Mouse (Mus musculus) kidney, adult 8-10 months (tissue): ENCODE measurements around the gene Rapgef4.

Experiments used
- DNase-seq, 2 experiments: peaks; one replicate each; pipeline ENCODE4 v3.0.0; 2022

The Rapgef4 gene

DNA sequence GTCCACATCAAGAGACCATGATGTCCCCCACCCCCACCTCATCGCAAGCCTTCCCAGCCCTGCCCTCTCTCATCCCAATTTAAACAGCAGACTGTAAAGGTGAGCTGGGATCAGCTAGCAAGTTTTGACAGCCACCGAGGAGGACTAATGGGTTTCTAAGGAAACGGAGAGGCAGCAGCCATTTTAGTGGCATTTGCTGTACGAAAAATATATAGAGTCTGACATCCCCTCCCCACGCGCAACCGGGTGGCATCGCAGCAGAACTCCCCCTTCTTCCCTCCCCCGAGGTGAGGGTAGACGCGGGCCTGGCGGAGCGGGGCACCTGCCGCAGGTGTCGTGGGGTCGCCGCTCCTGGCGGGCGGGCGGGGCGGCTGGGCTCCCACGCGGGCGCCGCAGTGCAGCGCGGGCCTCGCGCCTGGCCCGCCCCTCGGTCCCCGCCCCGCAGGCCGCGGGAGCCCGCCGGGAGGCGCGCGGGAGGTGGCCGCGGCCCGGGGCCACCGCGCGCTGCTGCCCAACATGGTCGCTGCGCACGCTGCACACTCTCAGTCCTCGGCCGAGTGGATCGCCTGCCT is at the start of gene Rapgef4:
Rapgef4 (plus strand) TSS at position 470 of the 572 bp plus-strand sequence.
- no peak for DNase-seq

GRCm38 (mm10) chr2:71934046-71934445 is 47.0 kb upstream of the Rapgef4 start:
- no peak for DNase-seq

- no peak for DNase-seq
Observed at GRCm38 (mm10) chr2:71936711-71937110, 44.3 kb upstream of the Rapgef4 start.

GRCm38 (mm10) chr2:71937649-71938308 is 43.3 kb upstream of the Rapgef4 start:
- DNase-seq: no peak

DNA sequence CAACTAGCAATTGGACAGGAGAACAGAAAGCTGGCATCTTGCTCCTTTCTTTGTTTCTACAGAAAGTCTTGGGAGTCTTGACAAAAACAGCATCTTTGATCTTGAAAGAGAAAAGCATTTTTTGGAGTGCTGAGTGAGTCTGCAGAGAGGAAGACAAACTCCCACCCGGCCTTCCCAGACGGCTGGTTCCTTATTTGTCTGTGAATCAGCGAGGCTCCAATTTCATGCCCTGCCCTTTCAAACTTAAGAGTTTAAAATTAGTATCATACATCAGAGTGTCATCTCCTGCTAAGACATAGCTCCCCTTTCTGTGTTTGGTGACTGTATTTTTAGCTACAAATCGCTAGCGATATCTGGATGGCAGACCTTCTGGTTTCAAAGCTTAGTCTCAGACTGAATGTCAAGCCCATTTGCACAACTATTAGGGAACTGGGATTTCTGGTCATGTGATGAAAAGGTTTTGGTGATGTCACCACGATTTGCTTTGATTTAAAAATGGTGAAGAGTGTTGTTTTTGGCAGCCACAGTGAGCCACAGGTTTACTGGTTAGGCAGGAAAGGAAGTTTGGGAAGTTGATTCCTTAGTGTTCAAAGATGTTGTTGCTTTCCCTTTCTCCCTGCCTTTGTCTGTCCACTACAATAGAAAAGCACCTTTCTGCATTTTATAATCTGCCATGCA is 42.2 kb upstream of the Rapgef4 start:
- no peak for DNase-seq

DNA sequence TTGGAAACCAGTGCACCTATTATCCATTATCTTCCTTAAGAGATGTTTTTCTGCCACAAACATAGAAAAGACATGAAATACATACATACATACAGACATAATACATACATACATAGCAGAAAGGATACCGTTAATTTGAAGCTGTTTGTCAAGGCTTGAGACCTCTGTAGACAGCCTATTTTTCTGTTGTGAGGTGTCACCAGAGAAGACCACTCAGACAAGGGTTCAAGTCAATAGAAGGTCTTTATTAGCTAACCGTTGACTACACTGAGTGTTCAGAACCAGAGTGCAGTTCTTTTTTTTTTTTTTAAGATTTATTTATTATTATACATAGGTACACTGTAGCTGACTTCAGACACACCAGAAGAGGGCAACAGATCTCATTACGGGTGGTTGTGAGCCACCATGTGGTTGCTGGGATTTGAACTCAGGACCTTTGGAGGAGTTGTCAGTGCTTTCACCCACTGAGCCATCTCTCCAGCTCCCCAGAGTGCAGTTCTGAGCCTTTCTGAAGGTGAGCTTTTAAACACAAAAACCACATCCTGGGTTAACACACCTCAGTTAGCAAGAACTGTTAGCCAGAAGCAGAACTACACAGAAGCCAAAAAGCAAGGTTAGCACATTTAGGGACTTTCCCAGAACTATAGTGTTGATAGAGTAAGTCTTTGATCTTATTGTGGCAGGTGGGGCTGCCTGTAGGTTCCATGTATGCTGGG is 39.9 kb upstream of the Rapgef4 start:
- no peak for DNase-seq

- no peak for DNase-seq
Observed at GRCm38 (mm10) chr2:71941721-71942087, 39.3 kb upstream of the Rapgef4 start.

GRCm38 (mm10) chr2:71951212-71951611 is 29.8 kb upstream of the Rapgef4 start:
- DNase-seq: no peak

DNA sequence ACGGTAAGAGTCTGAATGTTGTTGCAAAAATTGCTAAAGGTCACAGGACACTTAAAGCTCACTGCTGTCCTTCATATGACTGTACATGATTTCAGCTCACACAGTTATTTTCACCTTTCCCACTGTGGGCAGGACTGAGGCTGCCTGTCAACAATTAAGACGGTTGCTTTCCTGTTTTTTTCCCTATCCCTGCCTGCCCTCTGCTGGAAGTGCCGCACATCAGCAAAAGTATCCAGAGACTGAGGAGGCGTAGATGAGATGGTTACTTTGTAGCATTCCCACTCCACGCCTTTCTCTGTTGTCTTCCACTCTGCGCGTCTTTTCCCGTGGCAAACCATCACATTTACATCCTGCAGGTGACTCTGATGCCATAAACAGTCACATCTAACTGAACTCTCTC is 25.4 kb upstream of the Rapgef4 start:
- peak; percentile 38 to 47 for DNase-seq

DNA sequence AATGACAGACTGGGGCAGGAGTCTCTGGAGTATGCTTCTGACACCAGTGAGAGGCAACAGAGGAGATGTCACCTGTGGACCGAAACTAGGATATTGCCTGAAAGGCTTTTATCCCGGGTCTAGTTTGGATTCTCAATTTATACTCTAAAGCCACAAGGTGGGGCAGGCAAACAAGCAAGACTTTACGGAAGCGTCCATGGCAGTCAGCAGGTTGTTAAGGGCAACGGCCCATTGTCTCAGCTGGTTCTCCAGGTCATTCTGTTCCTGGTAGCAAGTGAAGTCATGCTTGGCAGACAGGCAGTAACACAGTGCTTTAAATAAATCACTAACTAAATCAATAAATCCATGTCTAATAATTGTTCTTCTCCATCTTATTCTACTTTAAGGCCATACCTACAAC is 24.6 kb upstream of the Rapgef4 start:
- DNase-seq: no peak

GRCm38 (mm10) chr2:71957951-71958350 is 23.1 kb upstream of the Rapgef4 start:
- no peak for DNase-seq

DNA sequence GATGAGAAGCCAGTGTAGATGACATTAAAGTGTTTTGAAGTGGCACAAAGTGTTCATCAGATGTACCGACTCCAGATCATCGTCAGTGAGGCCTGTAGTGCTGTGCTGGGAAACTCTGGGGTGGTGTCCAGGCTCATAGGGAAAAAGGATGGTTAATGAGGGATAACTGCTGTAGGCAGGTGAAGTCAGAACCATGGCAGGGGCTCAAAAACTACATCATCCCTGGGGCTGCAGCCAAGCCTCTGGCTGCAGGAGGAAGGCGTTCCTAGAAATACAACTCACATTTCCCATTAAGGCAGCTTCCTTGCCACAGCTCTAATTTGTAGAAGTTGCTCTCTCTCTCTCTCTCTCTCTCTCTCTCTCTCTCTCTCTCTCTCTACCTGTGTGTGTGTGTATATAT is 22.6 kb upstream of the Rapgef4 start:
- no peak for DNase-seq

- no peak for DNase-seq
Observed at GRCm38 (mm10) chr2:71964216-71964615, 16.8 kb upstream of the Rapgef4 start.

DNA sequence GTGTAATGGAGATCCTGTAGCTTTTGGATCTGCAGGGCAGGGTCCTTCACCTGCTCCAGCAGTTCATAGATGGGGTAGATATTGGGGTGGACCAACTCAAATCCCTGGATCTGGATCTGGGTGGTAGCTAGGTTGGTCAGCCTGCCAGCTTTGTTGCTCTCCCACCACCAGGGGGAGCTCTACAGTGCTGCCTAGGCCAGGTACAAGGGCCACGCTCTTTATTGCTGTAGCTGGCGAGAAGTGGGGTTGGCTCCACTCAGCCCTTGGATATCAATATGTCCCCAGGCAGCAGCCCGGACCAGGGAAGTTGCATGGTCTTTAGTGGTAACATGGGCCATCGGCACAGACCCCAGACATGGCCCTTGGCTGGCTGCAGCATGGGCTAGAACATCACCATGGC is 15.6 kb upstream of the Rapgef4 start:
- peak in 1 of 2 experiments; percentile 21 for DNase-seq

DNA sequence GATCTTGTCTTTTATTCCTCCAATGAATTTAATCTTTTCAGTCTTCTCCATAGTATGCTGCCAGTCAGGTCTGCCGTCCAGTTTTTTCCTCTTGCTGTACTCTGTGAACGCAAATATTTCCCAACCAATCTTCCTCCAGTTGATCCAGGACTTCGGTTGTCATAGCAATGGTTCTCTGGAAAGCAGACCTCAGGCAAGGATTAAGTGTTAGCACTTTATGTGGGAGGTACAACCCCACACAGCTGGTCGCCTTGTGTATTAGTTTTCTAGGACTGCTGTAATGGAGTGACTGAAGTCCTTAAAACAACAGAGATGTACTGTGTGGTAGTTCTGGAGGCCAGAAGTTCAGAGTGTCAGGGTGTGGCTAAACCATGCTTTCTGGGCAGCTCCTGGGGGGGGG is 14.3 kb upstream of the Rapgef4 start:
- DNase-seq: no peak

- no peak for DNase-seq
Observed at GRCm38 (mm10) chr2:71967855-71968254, 13.2 kb upstream of the Rapgef4 start.

- no peak for DNase-seq
Observed at GRCm38 (mm10) chr2:71973646-71974045, 7.4 kb upstream of the Rapgef4 start.

DNA sequence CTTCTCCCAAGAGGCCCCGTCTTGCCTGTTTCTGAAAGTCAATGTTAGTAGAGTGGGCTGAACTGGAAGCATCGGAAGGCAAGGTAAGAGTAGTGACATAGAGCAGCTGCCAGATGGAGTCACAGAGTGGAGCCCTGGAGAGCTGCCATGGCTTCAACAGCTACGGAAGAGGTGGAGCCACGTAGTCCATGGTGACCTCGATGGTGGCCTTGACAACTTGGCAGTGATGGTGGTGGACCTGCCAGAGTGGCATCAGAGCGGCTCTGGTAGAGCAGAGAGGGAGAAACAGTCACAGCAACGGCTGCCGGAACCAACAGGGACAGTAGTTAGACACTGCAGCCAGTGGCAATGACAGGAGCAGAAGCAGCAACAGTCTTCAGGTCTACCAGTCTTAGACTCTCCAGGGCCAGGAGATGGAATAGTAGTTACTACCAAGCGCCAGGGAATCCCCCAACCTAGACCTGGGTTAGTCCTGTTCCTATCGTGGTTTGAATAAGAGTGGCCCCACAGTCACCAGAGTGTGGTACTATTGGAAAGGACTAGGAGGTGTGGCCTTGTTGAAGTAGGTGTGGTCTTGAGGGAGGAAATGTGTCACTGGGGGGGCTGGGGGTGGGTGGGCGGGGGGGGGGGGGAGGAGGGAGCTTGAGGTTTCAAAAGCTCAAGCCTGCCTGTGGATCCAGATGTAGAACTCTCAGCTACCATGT is 6.7 kb upstream of the Rapgef4 start:
- no peak for DNase-seq

GRCm38 (mm10) chr2:71979981-71980380 is 1.1 kb upstream of the Rapgef4 start:
- no peak for DNase-seq

- DNase-seq: no peak
Observed at GRCm38 (mm10) chr2:71981343-71981851, 357 bp downstream of the Rapgef4 start.

DNA sequence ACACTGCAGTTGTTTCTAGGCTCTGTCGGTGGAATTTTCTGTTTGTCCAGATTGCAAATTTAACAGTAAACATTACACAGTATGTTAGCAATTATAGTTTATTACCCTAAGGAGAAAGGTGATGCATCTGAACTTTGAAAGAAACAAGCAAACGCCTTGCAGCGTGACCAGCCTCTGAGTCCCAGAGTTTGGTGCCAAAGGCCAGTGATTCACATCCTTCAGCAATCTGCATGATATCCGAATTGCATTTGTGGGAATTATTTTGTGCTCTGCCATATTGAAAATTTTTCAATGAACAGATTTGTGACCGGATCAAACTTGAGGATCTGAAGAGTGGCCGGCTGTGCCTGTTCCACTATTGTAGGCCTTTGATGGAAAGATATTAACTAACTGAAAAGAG is 856 bp downstream of the Rapgef4 start:
- DNase-seq: no peak

GRCm38 (mm10) chr2:71982868-71983597 is 2.0 kb downstream of the Rapgef4 start:
- no peak for DNase-seq
